Mouse (Mus musculus): ENCODE data around the gene Gdf15. TPM values are rescaled to one million over a fixed set of nuclear protein-coding genes. Genes with fewer than 3 reads are reported as not detected.
A peak's percentile ranks its signal among the peaks of the same experiment; 100 is the strongest.

Gdf15 gene
- polyA plus RNA-seq, 1 experiment from 2014 or later: 1.0 TPM

DNA sequence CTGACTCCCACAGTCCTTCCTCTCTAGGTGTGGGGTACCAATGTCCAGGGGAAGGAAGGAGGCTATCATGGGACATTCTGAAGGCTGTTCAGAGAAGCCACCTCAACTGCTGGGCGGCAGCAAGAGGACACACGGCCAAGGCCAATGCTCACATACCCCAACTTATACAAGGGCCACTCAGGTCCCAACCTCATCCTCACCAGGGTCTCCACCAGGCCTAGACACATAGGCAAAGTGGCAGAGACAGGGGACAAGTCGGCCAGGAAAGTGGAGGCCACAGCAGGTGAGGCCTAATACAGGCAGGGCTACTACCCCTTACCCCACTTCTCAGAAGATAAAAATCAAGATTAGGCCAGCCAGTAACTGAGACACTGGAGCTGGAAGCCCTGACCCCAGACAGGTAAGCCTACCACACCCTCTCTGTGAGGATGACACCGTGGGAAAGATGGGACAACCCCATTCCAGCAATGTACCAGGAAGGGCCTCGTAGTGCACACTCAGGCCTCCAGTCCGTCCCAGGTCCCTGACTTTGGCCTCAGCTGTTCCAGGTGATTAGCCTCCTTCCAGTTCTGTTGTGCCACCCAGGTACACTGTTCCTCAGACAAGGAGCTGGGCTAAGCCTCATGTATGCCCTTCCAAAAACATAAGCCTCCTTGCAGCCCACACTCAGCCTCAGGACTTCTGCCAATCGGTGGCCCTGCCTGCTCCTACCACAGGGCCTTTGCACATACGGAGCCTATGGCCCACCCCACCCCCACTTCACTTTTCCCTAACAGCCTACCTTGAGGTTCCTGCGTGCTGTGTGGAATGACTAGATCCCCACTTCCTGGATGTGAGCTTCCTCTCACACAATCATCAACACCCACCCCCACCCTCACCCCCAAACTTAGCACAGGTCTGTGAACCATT, 26.1 kb downstream of the Gdf15 start:
- Histone ChIP-seq H3K9ac (no peak overlapping the region), H3K27me3 (replicated peaks) (no peaks in the 10 kb centered on the region), H3K4me2 (peak overlapping the region; percentile 99; the same call in 1 of the 2 replicates), H3K27ac (ENCODE audit: poor library complexity, severe bottlenecking) (no peak overlapping the region), H3K4me1 (replicated peaks) (peaks cover 58% of the 10 kb centered on the region), H3K9me3 (replicated peaks) (no peaks in the 10 kb centered on the region), H3K4me3 (no peak overlapping the region), H3K36me3 (peaks cover 18% of the 10 kb centered on the region)
- ATAC-seq (ENCODE audit: insufficient number of reproducible peaks, low FRiP score): no peak
- 84% methylated on average over 9 of the region's 9 CpGs for WGBS

DNA sequence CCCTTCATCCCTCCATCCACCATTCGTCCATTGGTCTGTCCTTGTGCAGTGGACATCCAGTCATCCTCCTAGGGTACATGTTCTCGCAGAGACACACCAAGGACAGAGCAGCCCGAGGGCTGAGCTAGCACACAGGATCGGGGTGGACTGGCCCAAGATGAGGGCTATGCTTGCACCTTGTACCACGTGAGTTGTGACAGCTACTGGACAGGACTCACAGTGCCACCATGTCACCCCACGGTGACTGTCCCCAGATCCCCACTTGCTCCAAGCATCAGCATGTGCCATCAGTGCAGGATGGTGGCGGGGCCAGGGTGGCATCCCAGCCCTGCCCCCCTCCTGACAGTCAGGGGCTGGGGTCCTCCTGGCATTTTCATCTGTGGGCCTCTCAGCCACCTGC, 27.7 kb downstream of the Gdf15 start:
- H3K36me3 ChIP-seq: peaks cover 18% of the 10 kb centered on the region
- no peak overlapping the region for H3K9ac ChIP-seq
- H3K27ac ChIP-seq (ENCODE audit: poor library complexity, severe bottlenecking): no peak overlapping the region
- peaks cover 59% of the 10 kb centered on the region for H3K4me1 ChIP-seq (replicated peaks)
- H3K4me2 ChIP-seq: no peak overlapping the region
- no peak for ATAC-seq (ENCODE audit: insufficient number of reproducible peaks, low FRiP score)
- no peak overlapping the region for H3K4me3 ChIP-seq
- H3K27me3 ChIP-seq (replicated peaks): no peaks in the 10 kb centered on the region
- H3K9me3 ChIP-seq (replicated peaks): no peaks in the 10 kb centered on the region
- WGBS: 83% methylated on average over 7 of the region's 7 CpGs

DNA sequence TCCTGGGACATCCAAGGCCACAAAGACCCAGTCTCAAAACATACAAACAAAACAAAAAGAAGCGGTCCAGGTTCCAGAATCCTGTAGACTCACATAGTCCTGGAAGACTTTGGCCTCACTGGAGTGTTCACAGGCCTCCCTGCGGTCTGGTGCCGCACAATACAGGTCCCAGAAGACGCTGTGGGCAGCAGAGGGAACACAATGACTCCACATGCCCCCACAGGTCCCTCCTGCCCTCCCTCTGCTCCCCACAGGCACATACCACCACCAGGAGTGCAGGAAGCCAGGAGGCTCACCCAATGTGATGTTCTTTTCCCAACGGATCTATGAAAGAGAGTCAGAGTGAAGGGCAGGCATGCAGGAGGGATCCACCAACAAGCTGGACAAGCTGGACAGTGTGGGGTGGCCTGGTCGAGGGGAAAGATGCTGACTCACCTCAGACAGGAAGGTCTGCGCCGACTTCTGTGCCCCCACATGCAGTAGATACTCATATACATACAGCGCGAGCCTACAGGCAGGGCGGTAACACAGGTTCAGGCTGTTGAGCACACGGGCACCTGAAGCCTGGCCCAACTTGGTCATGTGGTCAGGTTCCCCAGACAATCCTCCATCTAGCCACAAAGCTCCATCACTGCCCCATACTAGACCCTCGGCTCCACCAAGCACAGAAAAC, 30.0 kb downstream of the Gdf15 start:
- H3K4me3 ChIP-seq: no peak overlapping the region
- no peak overlapping the region for H3K4me2 ChIP-seq
- H3K27ac ChIP-seq (ENCODE audit: poor library complexity, severe bottlenecking): no peak overlapping the region
- H3K27me3 ChIP-seq (replicated peaks): no peaks in the 10 kb centered on the region
- H3K9ac ChIP-seq: no peak overlapping the region
- no peaks in the 10 kb centered on the region for H3K9me3 ChIP-seq (replicated peaks)
- H3K36me3 ChIP-seq: peaks cover 18% of the 10 kb centered on the region
- peaks cover 61% of the 10 kb centered on the region for H3K4me1 ChIP-seq (replicated peaks)
- WGBS: 92% methylated on average over 13 of the region's 13 CpGs
- no peak for ATAC-seq (ENCODE audit: insufficient number of reproducible peaks, low FRiP score)

DNA sequence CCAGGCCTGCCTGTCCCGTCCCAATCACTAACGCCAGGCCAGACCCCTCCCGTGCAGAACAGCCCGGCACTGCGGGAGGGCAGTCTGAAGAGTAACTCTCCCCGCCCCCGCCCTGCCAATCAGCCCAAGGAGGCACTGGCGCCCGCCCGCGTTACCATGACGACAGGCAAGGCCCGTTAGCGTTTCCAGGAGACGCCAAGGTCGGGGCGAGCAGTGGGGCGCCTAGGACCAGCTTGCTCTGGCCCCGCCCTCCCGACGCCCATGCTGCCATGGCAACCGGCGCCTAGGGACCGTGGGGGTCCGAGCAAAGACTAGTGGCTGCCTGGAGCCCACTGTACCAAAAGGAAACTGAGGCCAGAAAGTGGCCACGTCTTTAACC, 31.0 kb downstream of the Gdf15 start:
- peaks cover 62% of the 10 kb centered on the region for H3K4me1 ChIP-seq (replicated peaks)
- H3K4me2 ChIP-seq: peak overlapping the region; percentile 60
- WGBS: 2% methylated on average over 26 of the region's 26 CpGs
- peaks cover 27% of the 10 kb centered on the region for H3K36me3 ChIP-seq
- H3K27ac ChIP-seq (ENCODE audit: poor library complexity, severe bottlenecking): peak overlapping the region; percentile 33; the same call in 1 of the 2 replicates
- peak; percentile 77 for ATAC-seq (ENCODE audit: insufficient number of reproducible peaks, low FRiP score)
- H3K27me3 ChIP-seq (replicated peaks): no peaks in the 10 kb centered on the region
- H3K4me3 ChIP-seq: peak overlapping the region; percentile 29
- no peaks in the 10 kb centered on the region for H3K9me3 ChIP-seq (replicated peaks)
- H3K9ac ChIP-seq: peak overlapping the region; percentile 17; the same call in 1 of the 2 replicates

DNA sequence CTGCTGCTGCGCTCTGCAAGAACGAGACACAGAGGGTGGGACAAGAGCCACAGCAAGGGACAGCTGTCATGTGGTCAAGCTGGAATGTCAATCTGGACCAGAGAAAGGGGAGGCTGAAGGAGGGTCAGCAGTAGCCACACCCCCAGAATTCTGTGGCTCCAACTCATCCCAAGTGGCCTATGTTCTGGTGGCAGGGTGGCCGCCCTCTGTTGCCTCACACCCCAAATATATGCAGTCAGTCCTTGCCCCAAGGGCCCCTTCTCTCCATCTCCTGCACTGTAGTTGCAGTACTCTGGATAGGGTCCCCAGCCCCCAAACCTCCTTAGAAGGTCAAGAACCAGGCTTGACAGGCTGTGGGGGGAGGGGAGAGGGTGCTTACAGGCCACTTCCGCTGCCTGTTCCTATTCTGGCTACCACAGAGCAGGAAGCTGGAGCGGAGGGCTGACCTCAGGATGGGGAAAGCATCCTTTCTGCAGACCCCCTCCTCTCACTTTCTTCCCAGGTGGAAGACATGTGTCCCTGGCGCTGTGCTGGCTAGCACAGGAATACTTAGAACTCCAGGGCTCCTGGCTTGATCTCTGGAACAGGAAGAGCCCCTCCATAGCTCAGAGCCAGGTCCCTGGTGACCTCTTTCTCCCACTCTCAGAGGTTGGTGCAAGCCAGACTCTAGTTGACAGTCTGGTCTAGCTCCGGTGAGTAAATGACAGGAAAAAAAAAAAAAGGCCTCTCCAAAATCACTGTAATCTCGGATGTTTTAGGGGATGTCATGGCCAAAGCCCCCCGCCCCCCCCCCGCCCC, 31.6 kb downstream of the Gdf15 start:
- Histone ChIP-seq H3K9me3 (replicated peaks) (no peaks in the 10 kb centered on the region), H3K27ac (ENCODE audit: poor library complexity, severe bottlenecking) (peak overlapping the region; percentile 33; the same call in 1 of the 2 replicates), H3K27me3 (replicated peaks) (no peaks in the 10 kb centered on the region), H3K4me3 (peak overlapping the region; percentile 29), H3K36me3 (peaks cover 33% of the 10 kb centered on the region), H3K4me1 (replicated peaks) (peaks cover 62% of the 10 kb centered on the region), H3K4me2 (peak overlapping the region; percentile 60), H3K9ac (peak overlapping the region; percentile 17; the same call in 1 of the 2 replicates)
- no peak for ATAC-seq (ENCODE audit: insufficient number of reproducible peaks, low FRiP score)
- 17% methylated on average over 10 of the region's 10 CpGs for WGBS

DNA sequence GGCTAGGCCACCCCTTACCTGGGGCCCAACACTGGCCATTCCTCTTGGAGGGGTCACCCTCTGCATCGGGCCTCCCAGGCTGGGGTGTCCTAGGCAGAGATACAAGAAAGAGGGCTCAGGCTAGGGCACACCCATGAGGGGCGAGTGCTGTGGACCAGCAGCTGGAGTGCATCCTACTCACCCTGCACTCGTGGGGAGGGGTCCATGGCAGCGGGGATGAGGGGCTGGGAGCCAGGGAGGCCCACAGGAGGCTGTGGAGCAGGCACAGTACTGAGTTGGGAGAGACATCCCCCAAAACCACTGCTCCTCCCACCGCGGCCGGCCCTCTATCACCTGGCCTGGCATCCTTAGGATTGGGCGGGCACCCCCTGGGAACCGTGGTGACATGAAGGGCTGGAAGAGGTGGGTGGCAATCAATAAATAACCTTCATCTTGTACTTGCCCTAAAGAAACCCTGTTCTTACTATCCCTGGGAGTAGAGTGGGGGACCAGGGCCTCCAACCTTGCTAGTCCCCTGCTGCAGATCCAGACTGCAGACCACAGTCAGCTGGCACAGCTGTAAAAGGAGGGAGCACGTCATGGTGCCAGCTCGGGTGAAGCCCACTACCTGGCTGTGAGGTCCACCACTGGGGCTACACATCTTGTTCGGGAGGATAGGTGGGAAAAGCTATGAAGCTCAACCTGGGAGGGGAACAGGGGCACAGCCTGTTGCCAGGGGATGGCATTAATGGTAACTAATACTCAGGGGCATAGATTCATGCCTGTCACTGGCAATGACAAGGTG, 32.6 kb downstream of the Gdf15 start:
- Histone ChIP-seq H3K4me1 (replicated peaks) (peaks cover 66% of the 10 kb centered on the region), H3K9me3 (replicated peaks) (no peaks in the 10 kb centered on the region), H3K4me2 (no peak overlapping the region), H3K4me3 (no peak overlapping the region), H3K27ac (ENCODE audit: poor library complexity, severe bottlenecking) (no peak overlapping the region), H3K9ac (no peak overlapping the region), H3K36me3 (peaks cover 36% of the 10 kb centered on the region), H3K27me3 (replicated peaks) (no peaks in the 10 kb centered on the region)
- no peak for ATAC-seq (ENCODE audit: insufficient number of reproducible peaks, low FRiP score)
- 82% methylated on average over 12 of the region's 12 CpGs for WGBS

DNA sequence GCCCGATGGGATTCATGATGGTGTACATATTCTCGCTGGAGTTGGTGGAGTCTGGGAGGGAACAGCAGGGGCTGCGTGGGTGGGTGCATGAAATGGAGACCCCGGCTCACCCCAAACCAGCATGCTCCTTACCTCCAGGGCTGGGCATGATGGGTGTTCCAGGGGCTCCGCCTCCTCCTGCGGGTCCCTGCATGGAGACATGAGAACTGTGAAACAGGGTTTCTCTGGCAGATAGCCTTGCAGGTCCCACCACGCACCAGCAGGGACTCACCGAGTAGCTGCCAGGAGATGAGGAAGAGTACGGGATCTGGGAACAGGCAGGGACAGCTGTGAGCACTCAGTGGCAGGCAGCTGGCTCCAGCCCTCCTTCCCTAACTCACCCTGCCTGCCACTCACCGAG, 33.5 kb downstream of the Gdf15 start:
- Histone ChIP-seq H3K4me2 (peak overlapping the region; percentile 81), H3K4me1 (replicated peaks) (peaks cover 70% of the 10 kb centered on the region), H3K27me3 (replicated peaks) (no peaks in the 10 kb centered on the region), H3K4me3 (peak overlapping the region; percentile 53), H3K27ac (ENCODE audit: poor library complexity, severe bottlenecking) (no peak overlapping the region), H3K9ac (peak overlapping the region; percentile 75), H3K36me3 (peaks cover 36% of the 10 kb centered on the region), H3K9me3 (replicated peaks) (no peaks in the 10 kb centered on the region)
- no peak for ATAC-seq (ENCODE audit: insufficient number of reproducible peaks, low FRiP score)
- 29% methylated on average over 10 of the region's 10 CpGs for WGBS

DNA sequence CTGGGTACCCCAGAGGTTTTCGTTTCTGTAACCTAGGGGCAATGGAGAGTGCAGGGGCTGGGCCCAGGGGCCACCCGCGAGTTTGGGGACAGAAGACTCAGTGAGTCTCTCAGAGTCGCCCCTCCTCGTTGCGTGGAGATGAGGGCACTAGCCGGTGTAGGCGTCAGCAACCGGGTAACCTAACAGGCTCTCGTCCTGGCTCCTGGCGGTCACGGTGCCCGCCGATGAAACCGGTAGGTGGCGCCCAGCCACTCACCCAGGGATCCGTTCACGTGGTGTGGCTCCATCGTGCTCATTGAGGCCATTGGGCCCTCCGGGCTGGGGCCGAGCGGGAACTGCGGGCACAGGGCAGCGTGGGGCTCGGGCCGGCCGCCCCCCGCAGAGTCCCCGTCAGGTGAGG, 34.0 kb downstream of the Gdf15 start:
- H3K4me3 ChIP-seq: peak overlapping the region; percentile 53
- H3K4me1 ChIP-seq (replicated peaks): peaks cover 74% of the 10 kb centered on the region
- H3K27ac ChIP-seq (ENCODE audit: poor library complexity, severe bottlenecking): no peak overlapping the region
- peak overlapping the region; percentile 75 for H3K9ac ChIP-seq
- H3K36me3 ChIP-seq: peaks cover 34% of the 10 kb centered on the region
- peak; percentile 12; the same call in 1 of the 2 replicates for ATAC-seq (ENCODE audit: insufficient number of reproducible peaks, low FRiP score)
- 6% methylated on average over 29 of the region's 29 CpGs for WGBS
- no peaks in the 10 kb centered on the region for H3K27me3 ChIP-seq (replicated peaks)
- H3K4me2 ChIP-seq: peak overlapping the region; percentile 81
- no peaks in the 10 kb centered on the region for H3K9me3 ChIP-seq (replicated peaks)

DNA sequence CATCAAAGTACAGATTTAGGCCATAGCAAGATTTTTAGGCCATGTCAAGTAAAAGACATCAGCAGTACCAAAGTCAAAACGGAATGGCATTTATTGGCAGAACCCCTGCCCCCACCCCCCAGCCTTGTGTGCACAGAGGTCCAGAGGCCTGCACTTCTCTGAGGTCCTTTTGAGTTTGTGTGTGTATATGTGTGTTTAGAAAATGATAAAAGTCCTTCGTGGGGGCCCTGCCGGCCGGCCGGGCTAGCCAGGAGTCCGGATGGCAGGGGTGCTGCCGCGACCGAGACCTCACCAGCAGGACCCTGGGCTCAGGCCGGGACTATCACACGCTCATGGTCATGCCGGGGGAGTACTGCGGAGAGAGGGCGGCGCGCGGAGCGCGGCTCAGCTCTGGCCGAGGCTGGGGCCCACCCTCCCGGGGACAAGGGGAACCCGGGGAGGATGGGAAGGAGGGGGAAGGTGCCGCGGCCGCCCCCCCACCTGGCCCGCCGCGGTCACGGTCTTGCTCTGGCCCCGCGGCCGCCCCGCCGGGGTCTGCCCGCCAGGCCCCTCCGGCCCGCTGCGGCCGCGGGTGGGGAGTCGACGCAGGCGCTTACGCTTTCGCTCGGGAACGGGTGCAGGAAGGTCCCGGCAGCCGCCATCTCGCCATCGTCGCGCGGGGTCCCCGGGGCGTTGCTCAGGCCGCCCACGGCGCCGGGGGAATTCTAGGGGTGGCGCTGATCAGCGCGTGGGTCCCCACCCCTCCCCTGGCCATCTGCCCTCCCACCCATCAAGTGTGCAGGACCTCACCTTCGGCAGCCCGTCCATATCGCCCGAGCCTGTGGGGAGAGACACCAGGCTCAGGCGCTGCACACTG, 34.6 kb downstream of the Gdf15 start:
- Histone ChIP-seq H3K9me3 (replicated peaks) (no peaks in the 10 kb centered on the region), H3K27me3 (replicated peaks) (no peaks in the 10 kb centered on the region), H3K9ac (peak overlapping the region; percentile 75), H3K4me3 (peak overlapping the region; percentile 53), H3K4me2 (peak overlapping the region; percentile 81), H3K4me1 (replicated peaks) (peaks cover 80% of the 10 kb centered on the region), H3K27ac (ENCODE audit: poor library complexity, severe bottlenecking) (0 out of 2 replicates have a peak overlapping the region, but pooled peaks have one; percentile 15), H3K36me3 (peaks cover 28% of the 10 kb centered on the region)
- ATAC-seq (ENCODE audit: insufficient number of reproducible peaks, low FRiP score): no peak
- WGBS: 16% methylated on average over 62 of the region's 68 CpGs
